Mouse (Mus musculus) megakaryocyte, embryonic 14.5 days (primary cell): Measurements from ENCODE around the gene Rgr.

Experiments used
- FLI1 ChIP-seq: IDR thresholded peaks from 2 replicates; pipeline ENCODE4 v1.6.1; 2012; ENCODE audit warnings: low read length, inconsistent platforms, mixed read lengths
- GATA1 ChIP-seq: IDR thresholded peaks from 3 replicates; pipeline ENCODE4 v1.6.1; 2012; ENCODE audit warnings: mixed read lengths, low read length, inconsistent platforms, borderline replicate concordance

- TF ChIP-seq GATA1 = no peak
- TF ChIP-seq FLI1 = no peak
These were observed 19.8 kb upstream of the Rgr start for GRCm38 (mm10) chr14:37068516-37068915.
